Mouse (Mus musculus): ENCODE data around the gene Efna5.

DNA sequence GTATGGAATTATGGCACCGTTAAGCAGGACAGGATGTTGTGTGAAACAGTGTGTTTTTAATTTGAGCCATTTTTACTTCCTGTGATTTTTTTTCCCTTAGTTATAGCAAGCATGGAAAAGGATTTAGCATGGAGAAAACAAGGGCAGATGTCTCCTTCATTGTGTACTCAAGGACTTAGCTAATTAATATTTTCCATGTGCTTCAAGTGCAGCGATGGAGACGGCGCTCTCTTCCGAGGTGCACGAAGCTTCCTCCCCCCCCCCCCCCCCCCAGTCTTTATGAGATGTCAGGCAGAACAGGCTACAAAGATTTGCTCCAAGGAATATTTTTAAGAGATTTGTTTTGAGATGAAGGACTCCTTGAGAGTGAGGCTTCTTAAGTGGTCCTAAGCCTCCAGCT is 301.5 kb downstream of the Efna5 start:
- TF ChIP-seq CTCF (IDR thresholded peaks at IDR 0.05; ENCODE audit: borderline replicate concordance, insufficient read depth, low read length): no peak
- TF ChIP-seq POLR2A (IDR thresholded peaks at IDR 0.05; ENCODE audit: low read depth, low read length): no peak
